Mouse (Mus musculus) lung, embryonic 15.5 days (tissue): ENCODE measurements at regions not wholly inside any gene's neighbourhood (a gene's known extent, or its start where the extent isn't known, plus 50 kb on each side); places are given as distances from the start of the nearest gene placed in this dataset.

Experiments
- ATAC-seq: fragments of 200-750 bp; cut with Nextera tagmentation; 2 replicates; pipeline ENCODE4 v1.8.0; 2017; ENCODE audit warnings: moderate number of reproducible peaks, borderline replicate concordance; ENCODE audit not compliant: low FRiP score, low TSS enrichment; ENCODE audit errors: extremely low read depth
- H3K27ac ChIP-seq: fragments of 300-500 bp; sonication (generic); 2 replicates; pipeline ENCODE4 v1.5.1; 2015; ENCODE audit warnings: moderate library complexity, mild to moderate bottlenecking, inconsistent platforms
- H3K27me3 ChIP-seq: fragments of 300-500 bp; sonication (generic); 2 replicates; pipeline ENCODE4 v1.6.1; 2015; ENCODE audit warnings: inconsistent platforms
- H3K36me3 ChIP-seq: fragments of 300-500 bp; sonication (generic); 2 replicates; pipeline ENCODE4 v1.6.1; 2015; ENCODE audit warnings: inconsistent platforms
- H3K4me1 ChIP-seq: fragments of 300-500 bp; sonication (generic); 2 replicates; pipeline ENCODE4 v1.6.1; 2015; ENCODE audit warnings: inconsistent platforms
- H3K4me2 ChIP-seq: fragments of 300-500 bp; sonication (generic); 2 replicates; pipeline ENCODE4 v1.6.1; 2015; ENCODE audit warnings: inconsistent platforms, mild to moderate bottlenecking, moderate library complexity
- H3K4me3 ChIP-seq: fragments of 300-500 bp; sonication (generic); 2 replicates; pipeline ENCODE4 v1.5.1; 2015; ENCODE audit warnings: mild to moderate bottlenecking, inconsistent platforms
- H3K9ac ChIP-seq: fragments of 300-500 bp; sonication (generic); 2 replicates; pipeline ENCODE4 v1.6.1; 2015; ENCODE audit warnings: inconsistent platforms
- H3K9me3 ChIP-seq: fragments of 300-500 bp; sonication (generic); 2 replicates; pipeline ENCODE4 v1.6.1; 2016; ENCODE audit warnings: inconsistent platforms
- WGBS: fragments of 180-500 bp; shearing (Covaris S2); methylation state at CpG from one replicate; pipeline ENCODE4 v1.1.7; 2015; 5-methylcytosine and 5-hydroxymethylcytosine counted together

DNA sequence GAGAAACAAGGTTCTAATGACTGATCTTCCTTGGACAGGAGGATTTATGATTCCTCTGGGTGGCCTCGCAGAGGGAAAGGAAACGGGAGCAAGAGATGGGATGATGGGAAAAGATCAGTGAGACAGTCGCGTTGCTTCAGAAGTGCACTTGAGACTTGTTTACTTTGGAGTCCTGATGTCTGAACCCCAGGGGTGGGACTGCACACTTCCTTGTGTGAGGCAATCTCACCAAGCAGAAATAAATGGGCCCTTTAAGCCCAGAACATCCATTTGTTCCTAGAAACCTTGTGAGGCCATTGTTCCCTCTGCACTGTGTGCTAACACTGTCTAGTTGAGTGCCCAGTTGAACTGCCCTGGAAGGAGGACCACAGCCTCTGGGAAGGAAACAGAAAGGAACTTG, 81.5 kb upstream of the Tmc1 start:
- Histone ChIP-seq H3K9me3 (no peaks in the 10 kb centered on the region), H3K4me2 (no peak overlapping the region), H3K4me3 (no peak overlapping the region), H3K9ac (no peak overlapping the region), H3K36me3 (no peaks in the 10 kb centered on the region), H3K27ac (no peak overlapping the region), H3K27me3 (no peaks in the 10 kb centered on the region), H3K4me1 (no peaks in the 10 kb centered on the region)
- ATAC-seq: no peak
- 17% methylated on average over 4 of the region's 4 CpGs for WGBS

DNA sequence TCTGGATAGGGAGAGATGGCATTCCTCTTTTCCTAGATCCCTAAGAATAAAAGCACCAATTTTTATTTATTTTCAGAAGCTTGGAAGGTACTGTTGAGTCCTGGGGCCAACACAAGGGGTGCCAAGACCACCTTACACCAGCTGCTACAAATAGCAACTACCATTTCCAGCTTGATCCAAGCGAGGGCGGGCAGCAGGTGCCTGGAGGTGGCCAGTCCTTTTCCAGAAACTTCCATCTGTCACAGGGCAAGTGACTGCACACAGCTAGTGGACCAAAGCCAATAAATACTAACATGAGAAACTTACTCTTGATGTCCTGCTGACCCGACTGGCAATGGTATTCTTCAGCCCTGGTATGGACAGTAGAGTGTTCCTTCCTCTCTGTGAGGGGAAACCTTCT, 80.0 kb upstream of the Tmc1 start:
- H3K27ac ChIP-seq: no peak overlapping the region
- no peaks in the 10 kb centered on the region for H3K27me3 ChIP-seq
- no peak overlapping the region for H3K4me3 ChIP-seq
- 75% methylated on average over 3 of the region's 3 CpGs for WGBS
- H3K4me1 ChIP-seq: no peaks in the 10 kb centered on the region
- no peak overlapping the region for H3K4me2 ChIP-seq
- H3K9me3 ChIP-seq: no peaks in the 10 kb centered on the region
- no peaks in the 10 kb centered on the region for H3K36me3 ChIP-seq
- no peak for ATAC-seq
- no peak overlapping the region for H3K9ac ChIP-seq

DNA sequence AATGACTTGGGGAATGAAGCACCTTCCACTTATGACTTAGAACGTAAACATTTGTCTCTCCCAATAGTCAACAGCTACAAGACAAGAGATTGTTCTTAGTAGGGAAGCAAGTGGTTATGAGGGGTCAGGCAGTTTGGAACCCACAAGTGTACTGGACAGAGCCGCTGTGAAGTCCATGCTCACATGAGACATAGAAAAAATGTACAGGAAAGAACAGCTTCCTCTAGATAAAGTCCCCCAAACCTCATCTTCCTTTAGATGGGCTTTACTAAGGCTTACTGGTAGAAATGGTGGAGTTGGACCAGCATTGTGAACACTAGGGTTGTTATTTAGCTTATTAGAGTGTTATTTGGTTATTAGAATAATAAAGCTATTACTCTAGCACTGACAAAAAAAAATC, 78.6 kb upstream of the Tmc1 start:
- Histone ChIP-seq H3K9ac (no peak overlapping the region), H3K27ac (no peak overlapping the region), H3K36me3 (no peaks in the 10 kb centered on the region), H3K27me3 (no peaks in the 10 kb centered on the region), H3K4me2 (no peak overlapping the region), H3K9me3 (no peaks in the 10 kb centered on the region), H3K4me1 (no peaks in the 10 kb centered on the region), H3K4me3 (no peak overlapping the region)
- 60% methylated on average over 2 of the region's 2 CpGs for WGBS
- ATAC-seq: no peak

DNA sequence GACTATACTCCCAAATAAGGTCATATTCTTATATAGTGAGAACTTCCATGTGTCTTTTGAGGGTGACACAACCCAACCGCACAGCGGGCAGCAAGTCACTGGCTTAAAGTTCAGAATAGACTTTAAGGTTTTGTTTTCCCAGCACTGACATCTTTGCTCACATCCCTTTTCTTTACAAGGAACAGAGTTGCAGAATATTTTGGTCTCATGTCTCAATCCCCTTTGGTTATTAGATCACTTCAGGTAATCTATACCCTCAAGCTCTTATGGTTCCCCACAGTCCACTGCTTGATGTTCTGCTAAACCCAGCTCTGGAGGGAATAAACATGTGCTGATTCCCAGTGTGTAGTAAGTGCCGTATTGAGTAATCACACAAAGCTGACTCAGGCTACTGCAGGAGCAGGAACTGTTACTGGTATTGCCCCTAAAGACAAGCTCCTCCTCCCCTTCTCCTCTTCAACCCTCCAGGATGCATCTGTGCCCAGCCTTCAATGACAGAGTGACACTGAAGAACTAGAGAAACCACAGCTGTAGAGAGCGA, 77.8 kb upstream of the Tmc1 start:
- Histone ChIP-seq H3K9ac (no peak overlapping the region), H3K9me3 (no peaks in the 10 kb centered on the region), H3K4me3 (no peak overlapping the region), H3K4me1 (no peaks in the 10 kb centered on the region), H3K27me3 (no peaks in the 10 kb centered on the region), H3K4me2 (no peak overlapping the region), H3K36me3 (no peaks in the 10 kb centered on the region), H3K27ac (no peak overlapping the region)
- WGBS: 65% methylated on average over 4 of the region's 4 CpGs
- ATAC-seq: no peak

DNA sequence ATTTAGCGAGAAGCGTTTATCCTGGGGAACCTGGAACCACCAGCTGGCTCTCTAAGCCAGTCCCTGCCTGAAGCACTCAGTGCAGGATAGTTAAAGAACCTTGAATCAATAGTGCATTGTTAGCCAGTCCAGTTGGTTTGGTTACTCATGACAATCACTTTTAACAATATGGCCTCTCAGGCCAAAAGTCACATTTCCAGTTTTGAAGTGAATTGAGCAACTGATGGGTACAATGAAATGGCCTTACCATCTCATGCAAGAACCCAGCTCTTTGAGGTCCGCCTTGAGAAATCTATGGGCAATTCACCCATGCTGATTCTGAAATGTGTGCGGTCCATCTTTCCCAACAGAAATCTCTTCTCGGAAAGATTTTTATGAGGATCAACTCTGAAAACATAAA, 77.0 kb upstream of the Tmc1 start:
- WGBS: 77% methylated on average over 5 of the region's 5 CpGs
- Histone ChIP-seq H3K27me3 (no peaks in the 10 kb centered on the region), H3K4me3 (no peak overlapping the region), H3K36me3 (no peaks in the 10 kb centered on the region), H3K27ac (no peak overlapping the region), H3K9me3 (no peaks in the 10 kb centered on the region), H3K4me2 (no peak overlapping the region), H3K9ac (no peak overlapping the region), H3K4me1 (no peaks in the 10 kb centered on the region)
- ATAC-seq: no peak

DNA sequence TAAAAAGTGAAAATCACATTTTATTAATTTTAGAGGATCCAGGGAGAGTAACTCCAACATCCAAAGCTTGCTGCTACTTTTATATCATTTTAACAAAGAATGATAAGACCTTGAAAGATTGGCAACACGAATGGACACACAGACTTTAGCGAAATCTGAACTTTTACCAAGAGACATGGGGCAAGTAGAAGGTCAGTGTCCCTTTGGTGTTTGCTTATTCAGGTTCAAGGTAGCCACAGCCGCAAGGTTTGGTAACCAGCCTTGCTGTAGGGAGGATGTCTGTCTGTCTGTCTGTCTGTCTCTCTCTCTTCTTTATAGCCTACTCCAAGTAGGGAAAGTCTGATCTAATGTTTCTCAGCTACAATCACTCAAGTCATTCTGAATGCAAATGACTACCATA, 75.0 kb upstream of the Tmc1 start:
- 78% methylated on average over 3 of the region's 3 CpGs for WGBS
- H3K4me1 ChIP-seq: no peaks in the 10 kb centered on the region
- H3K4me3 ChIP-seq: no peak overlapping the region
- no peak overlapping the region for H3K27ac ChIP-seq
- ATAC-seq: no peak
- no peaks in the 10 kb centered on the region for H3K27me3 ChIP-seq
- H3K4me2 ChIP-seq: no peak overlapping the region
- no peaks in the 10 kb centered on the region for H3K36me3 ChIP-seq
- no peak overlapping the region for H3K9ac ChIP-seq
- no peaks in the 10 kb centered on the region for H3K9me3 ChIP-seq

DNA sequence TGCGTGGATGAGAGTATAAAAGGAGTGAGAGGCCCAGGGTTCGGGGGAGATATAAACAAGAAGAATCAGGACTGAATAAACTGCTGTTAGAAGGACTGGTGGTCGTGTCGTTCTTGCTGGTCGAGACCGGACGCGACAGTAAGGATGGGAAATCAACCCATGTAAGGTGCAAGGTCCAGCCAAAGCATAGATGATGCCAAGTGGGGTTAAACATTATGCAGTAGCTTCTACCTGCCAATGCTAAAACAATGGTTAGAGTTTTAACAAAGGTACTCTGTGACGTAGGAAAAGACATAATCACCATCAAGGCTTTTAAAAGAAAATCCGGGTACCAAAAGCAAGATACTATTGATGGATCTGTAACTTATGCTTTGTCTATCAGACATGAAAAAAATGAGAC, 58.4 kb upstream of the Tmc1 start:
- no peak overlapping the region for H3K9ac ChIP-seq
- no peak for ATAC-seq
- H3K4me3 ChIP-seq: no peak overlapping the region
- WGBS: 90% methylated on average over 8 of the region's 10 CpGs
- H3K27ac ChIP-seq: no peak overlapping the region
- H3K4me2 ChIP-seq: no peak overlapping the region
- H3K4me1 ChIP-seq: no peaks in the 10 kb centered on the region
- no peaks in the 10 kb centered on the region for H3K27me3 ChIP-seq
- no peaks in the 10 kb centered on the region for H3K9me3 ChIP-seq
- no peaks in the 10 kb centered on the region for H3K36me3 ChIP-seq

DNA sequence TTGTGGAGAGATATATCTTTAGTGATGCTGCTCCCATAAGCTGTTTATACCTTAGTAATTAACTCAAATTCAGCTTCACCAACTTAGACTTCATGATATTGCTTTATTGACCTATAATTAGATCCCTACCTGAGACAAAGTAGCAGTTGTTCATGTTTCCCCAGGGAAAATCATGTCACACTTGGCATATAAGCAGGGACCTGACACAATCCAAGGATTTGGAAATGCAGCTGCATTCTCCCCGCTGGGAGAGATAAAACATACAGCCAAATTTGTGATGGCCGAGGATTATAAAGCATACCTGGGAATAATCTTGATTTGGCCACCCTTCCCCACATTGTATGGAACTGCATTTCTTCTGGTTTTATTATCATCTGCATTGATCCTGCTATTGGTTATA, 55.6 kb upstream of the Tmc1 start:
- H3K27me3 ChIP-seq: no peaks in the 10 kb centered on the region
- H3K27ac ChIP-seq: no peak overlapping the region
- H3K4me3 ChIP-seq: no peak overlapping the region
- H3K4me1 ChIP-seq: no peaks in the 10 kb centered on the region
- H3K9me3 ChIP-seq: no peaks in the 10 kb centered on the region
- H3K9ac ChIP-seq: no peak overlapping the region
- 92% methylated on average over 2 of the region's 2 CpGs for WGBS
- no peaks in the 10 kb centered on the region for H3K36me3 ChIP-seq
- H3K4me2 ChIP-seq: no peak overlapping the region
- ATAC-seq: no peak

DNA sequence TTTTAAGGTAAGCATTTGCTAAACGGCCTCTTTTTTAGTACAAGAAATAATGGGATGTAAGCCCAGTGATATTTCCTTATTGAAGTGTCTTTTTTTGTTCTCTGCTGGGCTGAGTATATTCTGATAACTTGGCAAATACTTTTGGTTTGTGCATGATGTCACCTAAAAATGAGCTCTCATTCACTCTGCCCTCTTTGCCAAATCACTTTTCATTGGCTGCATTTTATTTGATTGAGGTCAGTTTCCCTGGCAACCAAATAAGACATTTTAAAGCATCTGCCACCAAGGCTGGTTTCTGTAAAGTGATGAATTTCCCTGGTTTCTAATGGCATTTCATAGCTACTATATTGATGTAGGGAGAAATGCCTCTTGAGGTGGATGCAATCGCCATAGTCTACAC, 50.4 kb upstream of the Tmc1 start:
- Histone ChIP-seq H3K27ac (no peak overlapping the region), H3K36me3 (no peaks in the 10 kb centered on the region), H3K4me1 (no peaks in the 10 kb centered on the region), H3K9ac (no peak overlapping the region), H3K27me3 (no peaks in the 10 kb centered on the region), H3K4me3 (no peak overlapping the region), H3K4me2 (no peak overlapping the region), H3K9me3 (no peaks in the 10 kb centered on the region)
- 84% methylated on average over 2 of the region's 2 CpGs for WGBS
- ATAC-seq: no peak
